Mouse (Mus musculus) lung, adult 2 months (tissue): Measurements from ENCODE around the gene Myh4.

ENCODE experiments used
- CTCF ChIP-seq: fragments of 200-500 bp; IDR thresholded peaks from 2 replicates; pipeline ENCODE4 v1.5.1; 2011; ENCODE audit warnings: mild to moderate bottlenecking, low read length, control low read depth; ENCODE audit not compliant: insufficient read depth
- POLR2A ChIP-seq: fragments of 200-500 bp; IDR thresholded peaks from 2 replicates; pipeline ENCODE4 v1.6.1; 2011; ENCODE audit warnings: low read depth, mild to moderate bottlenecking, control low read depth, low read length, borderline replicate concordance; ENCODE audit errors: extremely low read depth

- TF ChIP-seq CTCF, result no peak
- no peak for TF ChIP-seq POLR2A
Measured at GRCm38 (mm10) chr11:67229946-67230345, 7.9 kb upstream of the Myh4 start.
